Mouse (Mus musculus) olfactory bulb, adult 2 months (tissue): ENCODE data around the gene Six5.

Experiments used
- CTCF ChIP-seq: fragments of 200-500 bp; IDR thresholded peaks from 2 replicates; pipeline ENCODE4 v1.5.1; 2012; ENCODE audit warnings: low read depth, mild to moderate bottlenecking, low read length, moderate library complexity; ENCODE audit not compliant: insufficient read depth
- POLR2A ChIP-seq: fragments of 200-500 bp; IDR thresholded peaks from 2 replicates; pipeline ENCODE4 v1.6.1; 2012; ENCODE audit warnings: mild to moderate bottlenecking, low read depth, low read length, moderate library complexity; ENCODE audit not compliant: insufficient read depth

DNA sequence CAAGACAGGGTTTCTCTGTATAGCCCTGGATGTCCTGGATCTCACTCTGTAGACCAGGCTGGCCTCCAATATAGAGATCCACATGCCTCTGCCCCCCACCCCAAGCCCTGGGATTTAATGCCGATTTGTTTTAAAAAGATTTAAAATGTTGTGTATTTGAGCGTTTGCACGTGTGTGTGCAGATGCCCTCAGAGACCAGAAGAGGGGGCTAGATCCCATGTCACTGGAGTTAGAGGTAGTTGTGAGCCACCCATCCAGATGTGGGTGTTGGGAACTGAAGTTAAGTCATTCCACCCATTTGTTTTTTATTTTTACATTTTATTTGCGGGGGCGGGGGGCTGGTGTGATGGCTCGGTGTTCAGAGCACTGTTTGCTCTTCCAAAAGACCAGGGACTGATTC is 19.9 kb upstream of the Six5 start:
- no peak for TF ChIP-seq CTCF
- no peak for TF ChIP-seq POLR2A
